Mouse (Mus musculus): ENCODE data around the gene Cflar.
"Not testable (repeated sequence)": the region's sequence is repeated elsewhere in the genome, so short reads cannot be mapped to it uniquely, and the experiment has no call there.

The Cflar gene

GRCm38 (mm10) chr1:58775361-58775760 lies 64.1 kb downstream of the Cflar start:
- no peak for DNase-seq (ENCODE audit: low spot score in 2 of 2)

- no peak for DNase-seq (ENCODE audit: low spot score in 2 of 2)
These were observed 66.3 kb downstream of the Cflar start for GRCm38 (mm10) chr1:58777583-58777982.

GRCm38 (mm10) chr1:58778226-58778625 lies 66.9 kb downstream of the Cflar start:
- DNase-seq (ENCODE audit: low spot score in 2 of 2), result no peak

GRCm38 (mm10) chr1:58786276-58786675 lies 75.0 kb downstream of the Cflar start:
- no peak for DNase-seq (ENCODE audit: low spot score in 2 of 2)

- no peak for DNase-seq (ENCODE audit: low spot score in 2 of 2)
These were observed 77.1 kb downstream of the Cflar start for GRCm38 (mm10) chr1:58788410-58788809.

- no peak for DNase-seq (ENCODE audit: low spot score in 2 of 2)
These were observed 83.4 kb downstream of the Cflar start for GRCm38 (mm10) chr1:58794705-58795104.

GRCm38 (mm10) chr1:58795291-58796058 lies 84.2 kb downstream of the Cflar start, which contains the start of gene Casp8:
TSS of gene Casp8 (plus strand) at chr1:58795374.
- peak; percentile 57 to 63 for DNase-seq (ENCODE audit: low spot score in 2 of 2)

- DNase-seq (ENCODE audit: low spot score in 2 of 2), result no peak
These were observed 84.7 kb downstream of the Cflar start for GRCm38 (mm10) chr1:58796059-58796363.

- DNase-seq (ENCODE audit: low spot score in 2 of 2), result no peak
These were observed 85.5 kb downstream of the Cflar start for GRCm38 (mm10) chr1:58796853-58797252.

GRCm38 (mm10) chr1:58797370-58797769 lies 86.1 kb downstream of the Cflar start:
- DNase-seq (ENCODE audit: low spot score in 2 of 2), result peak; percentile 26 to 45

GRCm38 (mm10) chr1:58798911-58799310 lies 87.6 kb downstream of the Cflar start:
- no peak for DNase-seq (ENCODE audit: low spot score in 2 of 2)

- DNase-seq (ENCODE audit: low spot score in 2 of 2), result not testable (repeated sequence)
These were observed 89.3 kb downstream of the Cflar start for GRCm38 (mm10) chr1:58800644-58801043.

GRCm38 (mm10) chr1:58801558-58802285 lies 90.4 kb downstream of the Cflar start:
- DNase-seq (ENCODE audit: low spot score in 2 of 2), result no peak

GRCm38 (mm10) chr1:58802322-58803273 lies 91.3 kb downstream of the Cflar start:
- DNase-seq (ENCODE audit: low spot score in 2 of 2), result peak; percentile 74 to 81

GRCm38 (mm10) chr1:58803531-58803930 lies 92.2 kb downstream of the Cflar start:
- no peak for DNase-seq (ENCODE audit: low spot score in 2 of 2)

GRCm38 (mm10) chr1:58806651-58807050 lies 95.3 kb downstream of the Cflar start:
- no peak for DNase-seq (ENCODE audit: low spot score in 2 of 2)

Data from heart, adult 9 months (tissue).